Mouse (Mus musculus) heart, adult 2 months (tissue): ENCODE data around the gene Dlg4. TPM values are rescaled to one million over a fixed set of nuclear protein-coding genes. Genes with fewer than 3 reads are reported as not detected.

Experiments used
- DNase-seq, 2 experiments: peaks; one replicate each; pipeline ENCODE4 v3.0.0; 2021
- H3K27ac ChIP-seq: fragments of 200-600 bp; 2 replicates; pipeline ENCODE4 v1.8.1; 2022
- H3K27me3 ChIP-seq: fragments of 200-500 bp; 2 replicates; pipeline ENCODE4 v1.6.1; 2012; ENCODE audit warnings: mild to moderate bottlenecking, low read length, inconsistent platforms, mixed read lengths; ENCODE audit not compliant: control insufficient read depth, insufficient read depth
- H3K36me3 ChIP-seq: fragments of 200-500 bp; 2 replicates; pipeline ENCODE4 v1.6.1; 2012; ENCODE audit warnings: low read length, inconsistent platforms; ENCODE audit not compliant: control insufficient read depth, insufficient read depth
- H3K4me1 ChIP-seq: fragments of 200-500 bp; 2 replicates; pipeline ENCODE4 v1.6.1; 2011; ENCODE audit warnings: low read length; ENCODE audit not compliant: control insufficient read depth, insufficient read depth
- H3K4me3 ChIP-seq: fragments of 200-600 bp; 2 replicates; pipeline ENCODE4 v1.8.1; 2022
- H3K79me2 ChIP-seq: fragments of 200-500 bp; replicated peaks from 2 replicates; pipeline ENCODE4 v1.6.1; 2012; ENCODE audit warnings: mild to moderate bottlenecking, inconsistent platforms, low read length, moderate library complexity, mixed read lengths; ENCODE audit not compliant: control insufficient read depth, insufficient read depth
- H3K9ac ChIP-seq: fragments of 200-500 bp; 2 replicates; pipeline ENCODE4 v1.6.1; 2012; ENCODE audit warnings: low read depth, mild to moderate bottlenecking, control low read depth, inconsistent platforms, low read length, mixed read lengths
- CTCF ChIP-seq: fragments of 200-600 bp; IDR thresholded peaks from 2 replicates; pipeline ENCODE4 v1.8.1; 2022; ENCODE audit warnings: antibody characterized with exemption, mild to moderate bottlenecking, moderate library complexity
- EP300 ChIP-seq: fragments of 200-500 bp; IDR thresholded peaks from 2 replicates; pipeline ENCODE4 v1.6.1; 2011; ENCODE audit warnings: low read depth, low read length, control low read depth; ENCODE audit not compliant: insufficient read depth
- POLR2A ChIP-seq: fragments of 200-500 bp; IDR thresholded peaks from 2 replicates; pipeline ENCODE4 v1.6.1; 2011; ENCODE audit warnings: mild to moderate bottlenecking, low read depth, low read length, control low read depth; ENCODE audit not compliant: insufficient read depth
- WGBS: fragments of 180-500 bp; shearing (Covaris S2); methylation state at CpG from one replicate; pipeline ENCODE4 v1.1.7; 2018; 5-methylcytosine and 5-hydroxymethylcytosine counted together
- intact Hi-C: fragments of 180-260 bp; cut with DNase I; formaldehyde crosslinking; loops from one replicate; pipeline ENCODE4 v1.15.1; 2025
- polyA plus RNA-seq: library from polyadenylated mRNA; depleted of rRNA; stranded (reverse); fragments of >200 nt; gene quantifications from 2 replicates; pipeline ENCODE4 v1.2.3, GENCODE M21; 2012
- total RNA-seq, 2 experiments: library from RNA; stranded (reverse); gene quantifications; 2 replicates each; pipeline ENCODE4 v1.2.3; 2021

Gene Dlg4
- total and polyA plus RNA-seq, 3 experiments = 5.2 to 6.9 (median 5.7) TPM

DNA sequence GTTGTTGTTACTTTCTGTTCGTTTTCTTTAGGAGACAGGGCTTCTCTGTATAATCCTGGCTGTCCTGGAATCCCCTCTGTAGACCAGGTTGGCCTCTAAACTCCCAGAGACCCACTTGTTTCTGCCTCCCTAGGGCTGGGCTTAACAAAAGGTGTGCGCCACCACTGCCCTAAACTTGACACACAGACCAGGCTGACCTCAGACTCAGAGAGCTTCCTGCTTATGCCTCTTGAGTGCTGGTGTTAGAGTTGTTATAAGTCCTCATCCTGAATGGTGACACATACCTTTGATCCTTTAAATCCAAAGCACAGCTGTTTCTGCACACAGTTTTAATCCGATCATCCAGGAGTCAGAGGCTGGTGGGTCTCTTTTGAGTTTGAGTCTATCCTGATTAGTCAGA, 23.8 kb upstream of the Dlg4 start:
- TF ChIP-seq POLR2A (no peak), EP300 (no peak), CTCF (no peak)
- 0 out of 2 replicates have a peak overlapping the region, but pooled peaks have one; percentile 12 for H3K9ac ChIP-seq
- H3K27me3 ChIP-seq = no peaks in the 10 kb centered on the region
- DNase-seq = no peak
- peak overlapping the region; percentile 87 for H3K27ac ChIP-seq
- peaks cover 25% of the 10 kb centered on the region for H3K36me3 ChIP-seq
- WGBS = 82% methylated on average over 3 of the region's 3 CpGs
- peaks cover 1% of the 10 kb centered on the region for H3K79me2 ChIP-seq
- peaks cover 5% of the 10 kb centered on the region for H3K4me1 ChIP-seq
- intact Hi-C loops = loop anchor here (5.0 to 10.0 kb wide), 2 partner anchors 71 to 578 kb away; partner anchors contain the start of genes Eif5a and Kdm6b
- no peak overlapping the region for H3K4me3 ChIP-seq

GRCm38 (mm10) chr11:69994401-69995090, 22.2 kb upstream of the Dlg4 start:
- Histone ChIP-seq H3K27me3 (no peaks in the 10 kb centered on the region), H3K9ac (no peak overlapping the region), H3K79me2 (peaks cover 1% of the 10 kb centered on the region), H3K27ac (peak overlapping the region; percentile 97; the same call in 1 of the 2 replicates), H3K4me1 (peaks cover 5% of the 10 kb centered on the region), H3K36me3 (peaks cover 18% of the 10 kb centered on the region), H3K4me3 (no peak overlapping the region)
- intact Hi-C loops = loop anchor here (2.0 to 10.0 kb wide), 3 partner anchors 14 to 580 kb away; partner anchors contain the start of genes Ctdnep1, Eif5a and Kdm6b
- no peak for DNase-seq
- no peak for TF ChIP-seq POLR2A
- 85% methylated on average over 11 of the region's 11 CpGs for WGBS

DNA sequence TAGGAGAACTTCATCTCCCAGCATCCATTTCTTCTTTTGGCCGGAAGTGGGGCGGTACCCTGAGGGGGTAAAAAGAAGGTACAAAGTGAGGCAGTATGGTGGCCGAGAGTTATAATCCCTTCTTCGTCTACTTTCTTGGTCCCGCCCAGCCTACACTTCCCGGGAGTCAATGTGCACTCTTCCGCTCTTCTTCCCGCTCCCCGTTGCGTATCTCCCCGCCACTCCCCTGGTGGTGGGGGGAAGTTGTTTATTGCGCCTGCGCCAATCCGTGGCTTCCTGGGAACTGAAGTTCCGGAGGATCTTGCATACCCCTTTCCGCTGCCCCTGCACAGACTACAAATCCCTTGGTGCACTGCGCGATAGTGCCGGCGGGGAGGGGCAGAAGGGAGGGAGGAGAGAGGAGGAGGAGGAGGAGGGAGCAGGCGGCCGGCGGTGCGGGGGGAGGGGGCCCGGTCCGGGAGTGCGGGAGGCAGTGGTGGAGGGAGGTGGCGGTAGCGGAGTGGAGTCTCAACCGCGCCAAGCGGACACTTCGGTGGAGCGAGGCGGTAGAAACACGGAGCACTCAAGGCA, 21.3 kb upstream of the Dlg4 start, which contains the start of gene Phf23:
Gene Phf23 (plus strand): TSS at position 387 of the 570 bp plus-strand sequence.
- peaks cover 1% of the 10 kb centered on the region for H3K79me2 ChIP-seq
- peak within 1 kb of the TSS; percentile 97 for H3K27ac ChIP-seq
- TF ChIP-seq EP300 = peak; percentile 95
- TF ChIP-seq CTCF = peak; percentile 74
- peak; percentile 65 for TF ChIP-seq POLR2A
- WGBS = 2% methylated on average over 33 of the region's 36 CpGs
- peak; percentile 96 to 99 for DNase-seq
- no peaks in the 10 kb centered on the region for H3K27me3 ChIP-seq
- H3K9ac ChIP-seq = peak within 1 kb of the TSS; percentile 91
- peaks cover 16% of the 10 kb centered on the region for H3K36me3 ChIP-seq
- intact Hi-C loops = loop anchor here (2.0 to 10.0 kb wide), 2 partner anchors 15 to 581 kb away; partner anchors contain the start of genes Ctdnep1 and Kdm6b
- H3K4me1 ChIP-seq = peaks cover 3% of the 10 kb centered on the region
- peak within 1 kb of the TSS; percentile 98 for H3K4me3 ChIP-seq

DNA sequence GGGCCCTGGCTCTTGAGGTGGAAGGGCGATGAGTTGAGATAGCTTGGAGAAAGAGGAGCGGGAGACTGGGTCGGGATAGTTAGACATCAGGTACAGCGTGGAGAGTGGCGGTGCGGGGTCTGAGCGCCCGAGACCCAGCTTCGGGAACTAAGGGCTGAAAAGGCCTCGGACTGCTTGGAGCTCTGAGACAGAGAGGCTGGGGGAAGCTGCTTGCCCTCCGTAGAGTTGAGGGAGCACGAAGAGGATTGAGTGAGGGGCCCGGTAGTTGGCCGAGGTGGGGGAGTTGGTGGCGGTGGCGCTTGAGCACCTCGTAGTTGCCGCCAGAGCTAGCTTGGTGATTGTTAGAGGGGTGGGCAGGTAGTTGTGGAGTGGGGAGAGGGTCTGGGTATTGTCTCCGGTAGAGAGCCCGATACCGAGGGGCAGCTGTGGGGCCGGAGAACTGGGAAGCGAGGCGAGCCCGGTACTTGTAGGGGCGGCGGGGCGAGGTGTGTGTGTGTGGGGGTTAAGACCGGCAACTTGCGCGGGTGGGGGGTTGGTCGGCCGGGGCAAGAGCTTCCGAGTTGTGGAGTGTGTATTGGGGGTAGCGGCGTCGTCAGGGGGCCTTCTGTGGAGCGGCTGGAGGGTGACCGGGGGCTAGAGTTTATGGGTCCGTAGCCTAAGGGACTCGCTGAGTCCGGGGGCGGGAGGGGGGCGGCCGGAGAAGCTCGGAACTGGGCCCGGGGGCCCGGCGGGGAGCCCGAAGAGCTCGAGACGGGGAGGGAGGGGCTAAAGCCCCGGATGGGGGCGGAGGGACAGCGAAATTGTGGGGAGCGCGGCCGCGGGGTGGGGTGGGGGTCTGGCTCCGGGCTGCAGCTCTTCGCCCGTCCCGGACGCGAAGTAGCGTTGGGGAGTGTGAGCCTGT, 20.3 kb upstream of the Dlg4 start:
- peak in 1 of 2 experiments; percentile 52 for DNase-seq
- Histone ChIP-seq H3K4me3 (peak overlapping the region; percentile 98), H3K4me1 (peaks cover 5% of the 10 kb centered on the region), H3K27me3 (no peaks in the 10 kb centered on the region), H3K27ac (peak overlapping the region; percentile 97), H3K79me2 (peaks cover 1% of the 10 kb centered on the region), H3K9ac (peak overlapping the region; percentile 91), H3K36me3 (peaks cover 15% of the 10 kb centered on the region)
- no peak for TF ChIP-seq CTCF
- no peak for TF ChIP-seq EP300
- TF ChIP-seq POLR2A = no peak
- intact Hi-C loops = loop anchor here (10.0 kb wide), 1 partner anchor 582 kb away; the partner anchor contains the start of gene Kdm6b
- WGBS = 2% methylated on average over 65 of the region's 66 CpGs

GRCm38 (mm10) chr11:69997070-69997509, 19.7 kb upstream of the Dlg4 start:
- Histone ChIP-seq H3K4me1 (peaks cover 5% of the 10 kb centered on the region), H3K36me3 (peaks cover 15% of the 10 kb centered on the region), H3K27ac (peak overlapping the region; percentile 97), H3K79me2 (peaks cover 3% of the 10 kb centered on the region), H3K4me3 (peak overlapping the region; percentile 98), H3K9ac (peak overlapping the region; percentile 91), H3K27me3 (no peaks in the 10 kb centered on the region)
- intact Hi-C loops = loop anchor here (10.0 kb wide), 1 partner anchor 582 kb away; the partner anchor contains the start of gene Kdm6b
- DNase-seq = peak; percentile 94
- 1% methylated on average over 29 of the region's 44 CpGs for WGBS
- no peak for TF ChIP-seq EP300
- TF ChIP-seq CTCF = no peak
- TF ChIP-seq POLR2A = peak; percentile 64; the same call in 1 of the 2 replicates
